Mouse (Mus musculus) spleen, adult 2 months (tissue): ENCODE data around the gene Klhl29. TPM values are rescaled to one million over a fixed set of nuclear protein-coding genes. Genes with fewer than 3 reads are reported as not detected.

Source experiments
- DNase-seq, 2 experiments: peaks; one replicate each; pipeline versions ENCODE4 v3.0.0 to v3.0.0-alpha.2; 2012 to 2021; ENCODE audit warnings: low spot score in 2 of 2, low read depth in 1 of 2
- H3K27ac ChIP-seq: fragments of 200-500 bp; 2 replicates; pipeline ENCODE4 v1.5.1; 2012; ENCODE audit warnings: low read length, inconsistent platforms; ENCODE audit not compliant: insufficient read depth
- H3K27me3 ChIP-seq: fragments of 200-500 bp; 2 replicates; pipeline ENCODE4 v1.6.1; 2012; ENCODE audit warnings: mild to moderate bottlenecking, moderate library complexity, low read length, inconsistent platforms; ENCODE audit not compliant: control insufficient read depth, insufficient read depth
- H3K36me3 ChIP-seq: fragments of 200-500 bp; 2 replicates; pipeline ENCODE4 v1.6.1; 2012; ENCODE audit warnings: mild to moderate bottlenecking, low read length, inconsistent platforms; ENCODE audit not compliant: control insufficient read depth, insufficient read depth
- H3K4me1 ChIP-seq: fragments of 200-500 bp; 2 replicates; pipeline ENCODE4 v1.6.1; 2011; ENCODE audit warnings: inconsistent platforms; ENCODE audit not compliant: control insufficient read depth, insufficient read depth, insufficient read length
- H3K4me3 ChIP-seq: fragments of 200-500 bp; 2 replicates; pipeline ENCODE4 v1.5.1; 2011; ENCODE audit warnings: mild to moderate bottlenecking, inconsistent platforms; ENCODE audit not compliant: insufficient read depth, insufficient read length; ENCODE audit errors: extremely low read depth
- CTCF ChIP-seq: fragments of 200-500 bp; IDR thresholded peaks from 2 replicates; pipeline ENCODE4 v1.5.1; 2011; ENCODE audit warnings: mild to moderate bottlenecking, inconsistent platforms; ENCODE audit not compliant: insufficient read depth, insufficient read length, insufficient replicate concordance; ENCODE audit errors: extremely low read depth
- POLR2A ChIP-seq: fragments of 200-500 bp; IDR thresholded peaks from 2 replicates; pipeline ENCODE4 v1.6.1; 2011; ENCODE audit warnings: low read depth, low read length, inconsistent platforms
- WGBS: fragments of 180-500 bp; shearing (Covaris S2); methylation state at CpG from one replicate; pipeline ENCODE4 v1.1.7; 2018; 5-methylcytosine and 5-hydroxymethylcytosine counted together
- polyA plus RNA-seq: library from polyadenylated mRNA; depleted of rRNA; stranded (reverse); fragments of >200 nt; gene quantifications from 2 replicates; pipeline ENCODE4 v1.2.3, GENCODE M21; 2012

Klhl29 gene
- polyA plus RNA-seq, 1 experiment: 6.4 TPM

DNA sequence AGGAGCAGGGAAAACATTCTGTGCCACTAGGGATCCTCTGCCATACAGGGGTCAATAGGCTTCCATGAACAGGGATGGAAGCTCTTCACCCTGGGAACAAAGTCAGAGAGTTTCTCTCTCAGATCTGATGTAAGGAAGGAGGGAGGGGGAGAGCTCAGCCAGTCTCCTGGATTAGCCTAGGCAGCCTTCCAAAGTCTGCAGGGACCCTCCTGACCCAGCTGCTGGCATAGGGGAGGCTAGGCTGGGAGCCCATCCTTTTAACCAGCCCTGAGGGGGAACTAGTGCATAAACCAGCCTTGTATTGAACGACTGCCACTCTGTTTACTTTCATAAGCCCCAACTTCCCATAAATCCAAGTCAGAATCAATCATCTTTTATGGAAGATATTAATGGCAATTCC, 95.6 kb downstream of the Klhl29 start:
- H3K4me3 ChIP-seq: no peak overlapping the region
- no peak for DNase-seq
- H3K27ac ChIP-seq: no peak overlapping the region
- H3K27me3 ChIP-seq: no peaks in the 10 kb centered on the region
- TF ChIP-seq POLR2A (no peak), CTCF (no peak)
- no peaks in the 10 kb centered on the region for H3K4me1 ChIP-seq
- 38% methylated on average over 1 of the region's 1 CpGs for WGBS
- H3K36me3 ChIP-seq: no peaks in the 10 kb centered on the region

DNA sequence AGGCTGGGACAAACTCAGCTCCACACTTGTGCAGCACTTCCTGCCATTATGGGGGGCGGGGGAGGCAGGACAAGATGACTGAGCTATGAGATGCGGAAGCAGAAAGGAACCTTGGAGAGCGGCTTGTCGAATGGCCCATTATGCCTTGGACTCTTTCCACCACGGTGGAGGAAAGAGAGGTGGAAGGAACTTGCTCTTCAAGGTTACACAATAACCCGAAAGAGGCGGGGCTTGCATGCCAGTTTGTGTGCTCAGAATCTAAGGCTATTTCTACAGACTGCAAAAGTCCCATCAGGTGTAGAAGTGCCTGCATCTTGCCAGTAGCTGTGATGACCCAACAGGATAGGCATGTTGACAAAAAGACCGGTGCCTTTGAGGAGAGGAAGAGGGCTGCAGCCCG, 98.5 kb downstream of the Klhl29 start:
- Histone ChIP-seq H3K36me3 (no peaks in the 10 kb centered on the region), H3K4me1 (no peaks in the 10 kb centered on the region), H3K4me3 (no peak overlapping the region), H3K27me3 (no peaks in the 10 kb centered on the region), H3K27ac (no peak overlapping the region)
- WGBS: 6% methylated on average over 9 of the region's 9 CpGs
- no peak for DNase-seq
- TF ChIP-seq POLR2A: no peak
- no peak for TF ChIP-seq CTCF

DNA sequence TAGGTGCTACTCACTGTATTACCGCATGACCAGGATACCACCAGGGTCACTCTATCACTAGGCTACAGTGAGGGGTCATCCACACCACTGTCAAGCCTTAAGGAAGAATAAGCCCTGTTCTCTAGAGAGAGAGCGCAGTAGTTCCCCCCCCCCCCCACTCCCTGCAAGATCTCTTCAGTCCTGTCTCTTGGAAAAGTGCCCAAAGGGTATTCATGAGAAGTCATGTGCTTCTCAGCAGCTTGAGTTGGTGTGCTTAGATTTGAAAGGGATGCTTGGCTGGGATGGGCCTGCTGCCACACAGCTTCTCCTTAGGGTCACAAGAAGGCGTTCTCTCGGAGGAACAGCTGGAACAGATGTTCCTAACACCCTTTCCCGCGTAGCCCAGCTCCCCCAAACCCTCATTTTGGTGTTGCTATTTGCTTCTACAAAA, 100.0 kb downstream of the Klhl29 start:
- TF ChIP-seq CTCF (no peak), POLR2A (no peak)
- H3K27me3 ChIP-seq: no peaks in the 10 kb centered on the region
- WGBS: 94% methylated on average over 6 of the region's 6 CpGs

DNA sequence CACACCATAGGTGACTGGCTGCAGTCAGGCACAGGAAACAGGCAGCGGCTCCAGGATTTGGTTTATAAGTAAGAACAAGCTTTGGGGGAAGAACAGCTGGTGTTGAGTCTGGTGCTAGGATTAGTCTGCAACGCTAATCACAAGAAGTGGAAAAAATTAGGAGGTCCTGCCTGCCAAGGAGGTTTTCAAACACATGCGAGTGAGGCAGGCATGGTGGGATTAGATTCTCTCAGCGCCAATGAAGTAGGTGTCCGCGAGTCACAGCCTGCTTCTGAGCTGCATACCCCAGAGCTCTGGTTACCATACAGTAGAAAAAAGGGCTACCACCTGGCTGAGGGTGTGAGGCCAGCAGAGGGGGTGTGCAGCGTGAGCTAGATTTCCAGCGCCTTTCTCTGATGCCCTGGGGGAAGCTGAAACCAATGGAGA, 101.0 kb downstream of the Klhl29 start:
- WGBS: 95% methylated on average over 8 of the region's 8 CpGs
- Histone ChIP-seq H3K27me3 (no peaks in the 10 kb centered on the region), H3K36me3 (no peaks in the 10 kb centered on the region), H3K4me3 (no peak overlapping the region), H3K4me1 (no peaks in the 10 kb centered on the region), H3K27ac (no peak overlapping the region)
- DNase-seq: no peak
- TF ChIP-seq POLR2A (no peak), CTCF (no peak)

More for the DNA sequence above, 100.0 kb downstream of the Klhl29 start:
- Histone ChIP-seq H3K27ac (no peak overlapping the region), H3K4me1 (no peaks in the 10 kb centered on the region), H3K36me3 (no peaks in the 10 kb centered on the region), H3K4me3 (no peak overlapping the region)
- no peak for DNase-seq

DNA sequence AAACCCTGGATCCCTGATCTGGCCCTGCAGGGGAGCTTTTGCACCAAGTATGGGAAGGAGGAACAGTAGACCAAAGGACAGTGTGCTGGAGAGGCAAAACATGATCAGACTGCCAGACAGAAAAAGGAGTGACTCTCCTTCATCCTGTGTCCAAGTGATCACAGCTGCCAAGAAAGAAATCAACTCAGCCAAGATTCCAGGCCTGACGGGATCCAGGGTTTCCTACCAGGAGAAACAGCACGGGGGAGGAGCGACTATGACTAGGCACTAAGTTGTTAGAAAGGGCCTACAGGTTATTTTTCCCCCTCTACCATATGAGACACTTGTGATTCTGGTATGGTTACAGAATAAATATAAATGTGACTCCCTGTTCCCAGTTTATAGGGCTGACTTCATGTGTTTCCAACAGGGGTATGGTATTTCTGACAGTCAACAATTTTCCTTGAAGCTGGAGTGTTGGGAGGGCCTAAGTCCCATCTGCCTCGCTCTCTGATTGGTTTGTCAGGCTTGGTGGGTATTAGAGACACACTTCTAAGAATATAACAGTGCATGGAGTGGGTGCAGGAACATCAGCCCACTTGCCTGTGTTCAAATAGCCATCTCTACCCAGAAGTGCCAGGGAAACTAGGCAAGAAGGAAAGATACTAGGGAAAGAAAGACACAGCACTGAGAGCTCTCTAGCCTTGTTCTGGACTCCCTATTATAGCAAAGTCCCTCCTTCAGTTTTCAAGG, 102.0 kb downstream of the Klhl29 start:
- WGBS: 79% methylated on average over 4 of the region's 4 CpGs
- no peak overlapping the region for H3K27ac ChIP-seq
- no peaks in the 10 kb centered on the region for H3K27me3 ChIP-seq
- H3K4me3 ChIP-seq: no peak overlapping the region
- H3K36me3 ChIP-seq: no peaks in the 10 kb centered on the region
- TF ChIP-seq POLR2A (no peak), CTCF (no peak)
- DNase-seq: no peak
- no peaks in the 10 kb centered on the region for H3K4me1 ChIP-seq

DNA sequence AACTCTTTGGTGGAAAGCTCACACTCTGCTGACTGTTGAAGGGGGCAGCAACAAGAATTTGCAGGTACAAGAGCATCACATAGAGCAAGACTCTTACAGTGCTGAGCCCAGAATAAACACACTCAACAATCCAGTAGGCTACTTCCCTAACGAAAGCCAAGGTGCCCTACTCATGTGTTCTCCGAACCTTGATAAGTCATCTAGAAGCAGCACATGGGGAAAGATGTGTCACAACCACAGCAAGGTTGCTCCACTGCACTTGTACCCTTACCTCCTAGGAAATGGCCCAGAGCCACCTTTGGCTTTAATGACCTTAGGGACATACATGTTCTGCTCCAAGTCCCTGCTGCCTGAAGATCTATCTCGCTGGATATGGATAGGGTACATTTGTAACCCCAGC, 105.0 kb downstream of the Klhl29 start:
- Histone ChIP-seq H3K27me3 (no peaks in the 10 kb centered on the region), H3K36me3 (no peaks in the 10 kb centered on the region), H3K27ac (no peak overlapping the region), H3K4me3 (no peak overlapping the region), H3K4me1 (no peaks in the 10 kb centered on the region)
- 87% methylated on average over 3 of the region's 3 CpGs for WGBS
- no peak for TF ChIP-seq CTCF
- TF ChIP-seq POLR2A: no peak
- DNase-seq: no peak

DNA sequence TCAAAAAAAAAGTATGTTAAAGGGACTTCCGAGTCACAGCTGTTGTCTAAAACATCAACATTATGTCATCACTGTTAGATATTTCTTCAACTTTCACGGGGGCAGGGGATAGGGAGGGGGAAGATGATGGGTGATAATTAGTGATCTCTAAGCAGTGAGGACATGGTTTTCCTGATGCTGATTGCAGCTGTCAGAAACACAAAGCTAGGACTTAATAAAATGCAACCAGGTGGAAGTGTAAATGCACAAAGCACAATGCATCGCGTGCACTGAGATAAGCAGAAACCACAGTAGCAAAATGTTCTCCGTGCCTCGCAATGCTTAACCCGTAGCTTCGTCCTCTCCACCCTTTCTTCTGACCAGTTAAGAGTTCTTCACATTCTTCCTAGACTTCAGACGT, 105.5 kb downstream of the Klhl29 start:
- 79% methylated on average over 9 of the region's 9 CpGs for WGBS
- Histone ChIP-seq H3K27ac (no peak overlapping the region), H3K4me1 (no peaks in the 10 kb centered on the region), H3K27me3 (no peaks in the 10 kb centered on the region), H3K4me3 (no peak overlapping the region), H3K36me3 (no peaks in the 10 kb centered on the region)
- no peak for DNase-seq
- no peak for TF ChIP-seq POLR2A
- TF ChIP-seq CTCF: no peak
